In genomic region chr14:32861149-32861581, GRCm38 (mm10) we compare ENCODE assay signal across 9 mouse cellular contexts. TPM values are rescaled to one million over a fixed set of nuclear protein-coding genes. Genes with fewer than 3 reads are reported as not detected.
A peak's percentile ranks its signal among the peaks of the same experiment; 100 is the strongest.
DNase-seq lines count a peak whose midpoint lies in the region; ATAC-seq lines count a peak whose summit lies in the region.
"Had no signal": no experiment of that assay in that cellular context is flagged by ENCODE, and none has a peak within 500 bp of the region (broad histone marks: within the 10 kb centered on the region; RNA-seq: fewer than 3 reads in every experiment).

No protein-coding gene starts in this region.

- no peak overlapping the region for H3K4me3 ChIP-seq in lung, embryonic 15.5 days
- no peak overlapping the region for H3K4me3 ChIP-seq in kidney, embryonic 14.5 days (ENCODE audit: low read length)
- H3K4me3 ChIP-seq: neural tube, embryonic 12.5 days had no signal

- no peaks in the 10 kb centered on the region; the same call in 1 of the 2 replicates for H3K27me3 ChIP-seq in lung, embryonic 15.5 days
- H3K27me3 ChIP-seq in kidney, embryonic 14.5 days (ENCODE audit: control insufficient read depth, insufficient read depth, low read length): peaks cover 7% of the 10 kb centered on the region; the same call in 1 of the 2 replicates

- H3K36me3 ChIP-seq in lung, embryonic 15.5 days: no peaks in the 10 kb centered on the region
- H3K36me3 ChIP-seq in kidney, embryonic 14.5 days (ENCODE audit: control insufficient read depth, insufficient read depth, low read length): no peaks in the 10 kb centered on the region
- H3K36me3 ChIP-seq: neural tube, embryonic 12.5 days had no signal

- H3K4me1 ChIP-seq in lung, embryonic 15.5 days: peaks cover 56% of the 10 kb centered on the region
- peaks cover 21% of the 10 kb centered on the region; the same call in 1 of the 2 replicates for H3K4me1 ChIP-seq in kidney, embryonic 14.5 days (ENCODE audit: control insufficient read depth, insufficient read depth, low read length)

- 22% methylated on average over 6 of the region's 6 CpGs for WGBS in lung, embryonic 15.5 days
- 15% methylated on average over 6 of the region's 6 CpGs for WGBS in kidney, embryonic 14.5 days

- H3K27ac ChIP-seq in lung, embryonic 15.5 days: peak overlapping the region; percentile 80
- peak overlapping the region; percentile 80; the same call in 1 of the 2 replicates for H3K27ac ChIP-seq in kidney, embryonic 14.5 days (ENCODE audit: low read depth, low read length)
- H3K27ac ChIP-seq: neural tube, embryonic 12.5 days had no signal

- peak; percentile 85 for ATAC-seq in lung, embryonic 15.5 days (ENCODE audit: borderline replicate concordance, extremely low read depth, low FRiP score, low TSS enrichment)
- ATAC-seq in kidney, embryonic 14.5 days (ENCODE audit: low FRiP score, low TSS enrichment): peak; percentile 68

- no peak overlapping the region for H3K9ac ChIP-seq in lung, embryonic 15.5 days
- H3K9ac ChIP-seq in kidney, embryonic 14.5 days (ENCODE audit: low read depth, low read length): no peak overlapping the region
- H3K9ac ChIP-seq: neural tube, embryonic 12.5 days had no signal

- DNase-seq in lung, adult 18-20 months: no peak
- DNase-seq in heart, adult 11 months: peak; percentile 97
- DNase-seq in mesoderm, embryonic 11.5 days (ENCODE audit: low read depth, low spot score): peak; percentile 57
- no peak for DNase-seq in layer of hippocampus, postnatal 25 days (ENCODE audit: extremely low spot score in 1 of 2, low spot score in 1 of 2)
- no peak for DNase-seq in layer of hippocampus, adult 11-12 months (ENCODE audit: low spot score)
- DNase-seq in cerebellum, adult 11-12 months: no peak

- peak overlapping the region; percentile 27 for H3K4me2 ChIP-seq in lung, embryonic 15.5 days
- H3K4me2 ChIP-seq in kidney, embryonic 14.5 days (replicated peaks; ENCODE audit: low read depth, low read length): no peak overlapping the region
- H3K4me2 ChIP-seq: neural tube, embryonic 12.5 days had no signal

- no peaks in the 10 kb centered on the region for H3K9me3 ChIP-seq in lung, embryonic 15.5 days
- H3K9me3 ChIP-seq in kidney, embryonic 14.5 days (ENCODE audit: control insufficient read depth, low read length): no peaks in the 10 kb centered on the region
- H3K9me3 ChIP-seq: neural tube, embryonic 12.5 days had no signal

RNA-seq across cellular contexts. Expression of gene Vstm4, which starts 4.6 kb away (rescaled TPM):
- polyA plus RNA-seq in lung, embryonic 15.5 days (2015; fragmentation: Nextera tagmentation; extraction: Ambion mirVana): 60.1 and 62.8 TPM in 2 replicates
- 21.2 and 35.4 TPM in 2 replicates for polyA plus RNA-seq in kidney, embryonic 14.5 days (2014; fragmentation: Nextera tagmentation; extraction: Ambion mirVana)
- total RNA-seq in layer of hippocampus, postnatal 25 days (2021): 1 to 10 TPM; 3.6 to 4.6 TPM

RNA-seq across cellular contexts. Expression of gene Fam170b, which starts 27.4 kb away (rescaled TPM):
- 0.11 and 0.13 TPM in 2 replicates for polyA plus RNA-seq in lung, embryonic 15.5 days (2015; fragmentation: Nextera tagmentation; extraction: Ambion mirVana)
- 0.14 TPM in 1 of 2 replicates, not detected in the other for polyA plus RNA-seq in kidney, embryonic 14.5 days (2014; fragmentation: Nextera tagmentation; extraction: Ambion mirVana)
- total RNA-seq in layer of hippocampus, postnatal 25 days (2021): not detected
- polyA plus RNA-seq: neural tube, embryonic 12.5 days had no signal

Comparison
In these comparisons a context has a peak if more than half of its experiments do, and no peak if none do; other contexts are left out.
1. DNase-seq: peak in heart, adult 11 months (single experiment) and mesoderm, embryonic 11.5 days (single experiment); none in lung, adult 18-20 months (0 of 2), layer of hippocampus, postnatal 25 days (0 of 2), layer of hippocampus, adult 11-12 months (single experiment) and cerebellum, adult 11-12 months (single experiment).